Mouse (Mus musculus) liver, embryonic 14.5 days (tissue): ENCODE data around the gene Anxa2.

ENCODE experiments used
- CTCF ChIP-seq: IDR thresholded peaks from 2 replicates; pipeline ENCODE4 v1.5.1; 2016; ENCODE audit warnings: antibody characterized with exemption, low read depth, control low read depth
- EP300 ChIP-seq: IDR thresholded peaks from 2 replicates; pipeline ENCODE4 v1.6.1; 2016; ENCODE audit warnings: antibody characterized with exemption, low read depth

DNA sequence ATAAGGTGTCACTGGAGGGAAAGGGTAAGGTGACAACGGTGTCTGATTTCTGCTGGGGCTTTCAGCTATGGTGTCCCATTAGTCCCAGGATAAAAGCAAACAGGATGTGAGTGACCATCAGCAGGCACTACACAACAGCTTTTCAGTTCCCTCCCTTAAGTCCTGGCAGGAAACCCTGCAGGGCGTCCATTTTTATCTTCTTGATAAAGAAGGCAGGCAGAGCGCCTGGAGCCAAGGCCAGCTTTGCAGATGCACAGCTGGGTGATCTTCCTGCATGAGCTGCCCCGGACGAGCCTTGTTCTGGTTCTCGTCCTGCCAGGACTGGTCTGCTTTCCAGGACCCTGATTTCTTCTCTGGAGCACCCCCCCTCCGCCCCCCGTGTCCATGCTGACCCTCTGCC lies 35.1 kb downstream of the Anxa2 start:
- no peak for TF ChIP-seq CTCF
- TF ChIP-seq EP300 = no peak
